Mouse (Mus musculus): ENCODE data around the gene Vmn1r223. TPM values are rescaled to one million over a fixed set of nuclear protein-coding genes. Genes with fewer than 3 reads are reported as not detected.

Vmn1r223 gene
- total RNA-seq, 2 experiments from 2014 or later: not detected

Other genes starting within 250 kb of the Vmn1r223 start
- gene Vmn1r213, start 239.5 kb upstream of the Vmn1r223 start, total RNA-seq (2021): not detected
- gene Vmn1r214, start 216.7 kb upstream of the Vmn1r223 start, total RNA-seq (2021): not detected
- gene Vmn1r215, start 179.1 kb upstream of the Vmn1r223 start, total RNA-seq (2021): not detected
- gene Vmn1r217, start 128.9 kb upstream of the Vmn1r223 start, total RNA-seq (2021): not detected
- gene Vmn1r218, start 114.0 kb upstream of the Vmn1r223 start, total RNA-seq (2021): not detected
- gene Vmn1r219, start 87.8 kb upstream of the Vmn1r223 start, total RNA-seq (2021): not detected
- not detected for gene Vmn1r220, start 59.2 kb upstream of the Vmn1r223 start, total RNA-seq (2021)
- gene Vmn1r221, start 33.0 kb upstream of the Vmn1r223 start, total RNA-seq (2021): not detected
- gene Vmn1r222, start 11.2 kb upstream of the Vmn1r223 start, total RNA-seq (2021): not detected
- gene Zfp322a, start 122.1 kb downstream of the Vmn1r223 start, total RNA-seq (2021): 10 to 100 TPM; 13.6 to 16.5 TPM
- gene Abt1, start 176.7 kb downstream of the Vmn1r223 start, total RNA-seq (2021): 1 to 10 TPM; 4.3 TPM
- gene Btn1a1, start 218.8 kb downstream of the Vmn1r223 start, total RNA-seq (2021): not detected
- gene Btn2a2, start 241.7 kb downstream of the Vmn1r223 start, total RNA-seq (2021): not detected

Measured in heart, postnatal 36 days (tissue).